Mouse (Mus musculus) hindbrain, embryonic 14.5 days (tissue): ENCODE data around the gene Tmem274. TPM values are rescaled to one million over a fixed set of nuclear protein-coding genes. Genes with fewer than 3 reads are reported as not detected.

ENCODE experiments used
- ATAC-seq: fragments of 200-750 bp; cut with Nextera tagmentation; 2 replicates; pipeline ENCODE4 v1.8.0; 2017; ENCODE audit warnings: moderate number of reproducible peaks, mild to moderate bottlenecking, moderate TSS enrichment, moderate library complexity; ENCODE audit not compliant: low FRiP score
- DNase-seq: peaks from one replicate; pipeline ENCODE4 v3.0.0-alpha.2; 2015; ENCODE audit warnings: low spot score
- H3K27ac ChIP-seq: fragments of 300-500 bp; sonication (generic); 2 replicates; pipeline ENCODE4 v1.5.1; 2014; ENCODE audit warnings: mild to moderate bottlenecking, moderate library complexity
- H3K27me3 ChIP-seq: fragments of 300-500 bp; sonication (generic); 2 replicates; pipeline ENCODE4 v1.6.1; 2014; ENCODE audit warnings: mild to moderate bottlenecking, low read length, mixed read lengths; ENCODE audit not compliant: control insufficient read depth, insufficient read depth
- H3K36me3 ChIP-seq: fragments of 300-500 bp; sonication (generic); replicated peaks from 2 replicates; pipeline ENCODE4 v1.6.1; 2014; ENCODE audit not compliant: control insufficient read depth, insufficient read depth
- H3K4me1 ChIP-seq: fragments of 300-500 bp; sonication (generic); replicated peaks from 2 replicates; pipeline ENCODE4 v1.6.1; 2014; ENCODE audit warnings: antibody characterized with exemption, low read length, mixed read lengths; ENCODE audit not compliant: control insufficient read depth, insufficient read depth
- H3K4me2 ChIP-seq: fragments of 300-500 bp; sonication (generic); replicated peaks from 2 replicates; pipeline ENCODE4 v1.6.1; 2014; ENCODE audit warnings: mild to moderate bottlenecking, moderate library complexity
- H3K4me3 ChIP-seq: fragments of 300-500 bp; sonication (generic); replicated peaks from 2 replicates; pipeline ENCODE4 v1.5.1; 2014; ENCODE audit warnings: mild to moderate bottlenecking, low read length
- H3K9ac ChIP-seq: fragments of 300-500 bp; sonication (generic); 2 replicates; pipeline ENCODE4 v1.6.1; 2014
- H3K9me3 ChIP-seq: fragments of 300-500 bp; sonication (generic); 2 replicates; pipeline ENCODE4 v1.6.1; 2016; ENCODE audit warnings: low read length; ENCODE audit not compliant: control insufficient read depth
- WGBS: fragments of 180-500 bp; shearing (Covaris S2); extraction: QIAGEN DNeasy Blood & Tissue Kit; methylation state at CpG from one replicate; pipeline ENCODE4 v1.1.7; 2014; 5-methylcytosine and 5-hydroxymethylcytosine counted together
- polyA plus RNA-seq: library from polyadenylated mRNA; unstranded; fragments of >200 nt; fragmentation: Nextera tagmentation; extraction: Ambion mirVana; gene quantifications from 2 replicates; pipeline ENCODE4 v1.2.1, GENCODE M21; 2014

Tmem274 gene
- polyA plus RNA-seq, 1 experiment from 2014 or later: not detected

DNA sequence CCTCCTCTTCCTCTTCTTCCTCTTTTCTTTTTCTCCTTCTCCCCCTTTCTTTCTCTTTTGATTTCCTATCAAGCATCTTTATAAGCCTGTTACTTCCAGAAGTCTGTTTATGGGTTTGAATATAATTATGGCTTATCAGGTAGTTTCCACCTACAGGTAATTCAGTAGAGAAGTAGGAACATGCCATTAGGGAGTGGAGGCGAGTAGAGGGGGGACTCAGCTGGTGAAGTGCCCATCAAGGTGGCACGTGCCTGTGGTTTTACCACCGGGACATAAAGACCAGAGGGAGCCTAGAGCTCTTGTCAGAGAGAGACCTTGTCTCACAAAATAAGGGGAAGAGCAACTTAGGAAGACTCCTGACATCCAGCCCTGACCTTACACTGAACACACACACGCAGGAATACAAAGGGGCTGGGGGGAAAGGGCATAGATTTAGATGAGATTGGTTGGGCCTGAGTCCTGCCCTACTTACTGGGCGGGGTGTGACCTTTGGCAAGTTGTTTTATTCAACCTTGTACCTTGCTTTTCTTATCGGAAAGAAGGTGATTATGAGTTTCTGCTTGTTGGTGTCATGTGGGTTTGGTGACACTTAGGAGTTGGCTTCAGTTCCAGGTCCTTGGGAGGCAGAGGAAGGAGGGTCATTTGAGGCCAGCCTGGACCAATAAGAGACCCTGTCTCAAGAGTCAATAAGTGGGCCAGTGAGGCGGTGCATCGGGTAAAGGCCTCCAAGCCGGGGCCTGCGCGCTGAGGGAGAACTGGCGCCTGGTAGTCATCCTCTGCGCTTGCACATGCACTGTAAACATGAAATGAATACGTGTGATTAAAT lies 12.4 kb downstream of the Tmem274 start:
- no peak overlapping the region for H3K27ac ChIP-seq
- peaks cover 80% of the 10 kb centered on the region for H3K36me3 ChIP-seq
- H3K4me3 ChIP-seq: no peak overlapping the region
- ATAC-seq: no peak
- no peak overlapping the region for H3K4me2 ChIP-seq
- DNase-seq: no peak
- no peaks in the 10 kb centered on the region for H3K27me3 ChIP-seq
- 97% methylated on average over 14 of the region's 14 CpGs for WGBS
- no peaks in the 10 kb centered on the region for H3K9me3 ChIP-seq
- peaks cover 12% of the 10 kb centered on the region for H3K4me1 ChIP-seq
- no peak overlapping the region for H3K9ac ChIP-seq

DNA sequence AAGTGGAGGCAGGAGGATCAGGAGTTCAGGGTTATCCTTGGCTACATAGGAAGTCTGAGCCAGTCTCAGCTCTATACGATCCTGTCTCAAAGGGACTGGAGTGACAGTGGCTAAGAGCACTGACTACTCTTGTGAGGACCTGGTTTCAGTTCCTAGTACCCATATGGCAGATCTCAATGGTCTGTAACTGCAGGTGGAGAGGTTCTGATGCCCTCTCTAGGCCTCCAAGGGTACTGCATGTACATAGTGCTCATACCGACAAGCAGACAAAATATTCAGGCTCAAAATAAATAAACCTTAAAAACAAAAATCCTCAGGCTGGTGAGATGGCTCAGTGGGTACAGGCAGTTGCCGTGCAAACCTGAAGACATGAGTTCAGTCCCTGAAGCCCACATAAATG lies 14.0 kb downstream of the Tmem274 start:
- no peak for ATAC-seq
- H3K4me1 ChIP-seq: peaks cover 7% of the 10 kb centered on the region
- no peak for DNase-seq
- H3K9ac ChIP-seq: no peak overlapping the region
- no peaks in the 10 kb centered on the region for H3K9me3 ChIP-seq
- WGBS: 98% methylated on average over 3 of the region's 3 CpGs
- no peak overlapping the region for H3K27ac ChIP-seq
- peaks cover 94% of the 10 kb centered on the region for H3K36me3 ChIP-seq
- no peaks in the 10 kb centered on the region for H3K27me3 ChIP-seq
- H3K4me3 ChIP-seq: no peak overlapping the region
- H3K4me2 ChIP-seq: no peak overlapping the region

DNA sequence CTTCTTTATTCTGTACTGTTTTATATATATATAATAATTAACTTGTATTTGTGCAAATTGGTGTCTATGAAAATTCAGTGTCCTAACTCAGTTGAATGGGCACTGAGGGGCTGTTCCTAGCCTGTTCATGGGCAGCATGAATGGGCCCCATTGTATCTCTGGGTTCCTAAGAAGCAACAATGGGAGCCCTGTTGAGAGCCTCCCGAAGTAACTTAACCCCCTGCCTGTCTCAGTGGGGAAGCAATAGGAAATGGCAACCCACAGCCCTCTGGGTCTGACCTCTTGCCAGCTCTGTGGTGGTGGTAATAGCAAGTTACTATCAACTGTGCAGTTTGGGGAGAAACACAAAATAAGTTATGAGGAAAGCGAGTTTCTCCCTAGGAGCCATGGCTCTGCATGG lies 19.4 kb downstream of the Tmem274 start:
- Histone ChIP-seq H3K4me1 (no peaks in the 10 kb centered on the region), H3K27ac (peak overlapping the region; percentile 75), H3K9me3 (no peaks in the 10 kb centered on the region), H3K4me2 (no peak overlapping the region), H3K9ac (no peak overlapping the region), H3K4me3 (no peak overlapping the region), H3K36me3 (peaks cover 83% of the 10 kb centered on the region), H3K27me3 (no peaks in the 10 kb centered on the region)
- WGBS: 5% methylated on average over 2 of the region's 2 CpGs
- DNase-seq: no peak
- ATAC-seq: peak; percentile 62; the same call in 1 of the 2 replicates

DNA sequence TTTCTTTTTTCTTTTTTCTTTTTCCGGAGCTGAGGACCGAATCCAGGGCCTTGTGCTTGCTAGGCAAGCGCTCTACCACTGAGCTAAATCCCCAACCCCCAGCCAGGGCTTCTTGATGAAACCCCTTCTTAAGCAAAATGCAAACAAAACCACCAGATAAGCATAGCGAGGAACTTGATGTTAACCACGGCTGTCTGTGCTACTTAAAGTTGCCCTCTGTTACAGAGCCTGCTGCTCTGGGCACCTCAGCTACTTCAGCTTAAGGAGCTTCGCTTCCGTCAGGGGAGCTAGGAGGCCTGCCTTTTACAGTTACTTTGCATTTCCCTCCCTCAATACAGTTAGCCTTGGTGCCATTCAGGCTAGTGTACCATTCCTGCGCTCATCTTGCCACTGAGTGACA lies 21.7 kb downstream of the Tmem274 start:
- ATAC-seq (no peak), DNase-seq (no peak)
- no peaks in the 10 kb centered on the region for H3K4me1 ChIP-seq
- H3K9ac ChIP-seq: no peak overlapping the region
- H3K36me3 ChIP-seq: peaks cover 70% of the 10 kb centered on the region
- H3K4me3 ChIP-seq: no peak overlapping the region
- H3K4me2 ChIP-seq: no peak overlapping the region
- no peaks in the 10 kb centered on the region for H3K9me3 ChIP-seq
- no peak overlapping the region for H3K27ac ChIP-seq
- H3K27me3 ChIP-seq: no peaks in the 10 kb centered on the region
- WGBS: 90% methylated on average over 8 of the region's 8 CpGs

DNA sequence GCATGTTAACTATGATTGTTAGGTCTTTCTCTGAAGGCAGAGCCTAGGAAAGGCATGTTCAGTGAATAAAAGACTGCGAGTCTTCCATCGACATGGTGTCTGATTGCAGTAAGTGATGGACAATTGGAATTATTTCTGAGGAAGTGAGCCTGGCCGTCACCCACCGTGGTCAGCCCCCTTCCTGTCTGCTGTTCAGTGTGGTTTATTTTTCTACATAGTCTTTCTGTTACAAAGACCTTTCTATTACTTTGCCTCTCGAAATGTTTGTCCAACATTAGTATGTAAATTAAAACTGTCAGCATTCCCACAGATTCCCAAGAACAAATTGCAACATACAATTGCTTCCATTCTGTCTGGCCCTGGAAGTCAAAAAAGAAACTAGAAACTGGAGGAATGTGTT lies 22.6 kb downstream of the Tmem274 start:
- 72% methylated on average over 5 of the region's 5 CpGs for WGBS
- Histone ChIP-seq H3K27me3 (no peaks in the 10 kb centered on the region), H3K4me1 (no peaks in the 10 kb centered on the region), H3K4me2 (no peak overlapping the region), H3K36me3 (peaks cover 61% of the 10 kb centered on the region), H3K9ac (no peak overlapping the region), H3K9me3 (no peaks in the 10 kb centered on the region), H3K4me3 (no peak overlapping the region), H3K27ac (no peak overlapping the region)
- no peak for DNase-seq
- no peak for ATAC-seq

DNA sequence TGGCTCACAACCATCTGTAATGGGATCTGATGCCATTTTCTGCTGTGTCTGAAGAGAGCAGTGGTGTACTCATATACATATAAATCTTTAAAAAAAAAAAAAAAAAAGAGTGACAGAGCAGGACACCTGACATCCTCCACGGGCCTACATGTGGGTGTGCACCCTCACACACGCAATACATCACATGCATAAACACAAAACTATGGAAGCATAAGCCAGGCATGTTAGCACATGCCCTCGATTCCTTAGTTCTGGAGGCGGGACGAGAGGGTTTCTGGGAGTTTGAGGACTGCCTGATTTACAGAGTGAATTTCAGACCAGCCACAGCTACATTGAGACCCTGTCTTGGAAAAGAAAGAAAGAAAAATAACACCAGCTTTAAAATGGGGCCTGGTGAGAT lies 27.2 kb downstream of the Tmem274 start:
- no peaks in the 10 kb centered on the region for H3K4me1 ChIP-seq
- no peak overlapping the region for H3K9ac ChIP-seq
- peaks cover 23% of the 10 kb centered on the region for H3K36me3 ChIP-seq
- H3K4me2 ChIP-seq: no peak overlapping the region
- H3K9me3 ChIP-seq: no peaks in the 10 kb centered on the region
- H3K27me3 ChIP-seq: no peaks in the 10 kb centered on the region
- no peak for ATAC-seq
- 87% methylated on average over 5 of the region's 5 CpGs for WGBS
- 0 out of 2 replicates have a peak overlapping the region, but pooled peaks have one; percentile 20 for H3K27ac ChIP-seq
- DNase-seq: no peak
- H3K4me3 ChIP-seq: no peak overlapping the region

DNA sequence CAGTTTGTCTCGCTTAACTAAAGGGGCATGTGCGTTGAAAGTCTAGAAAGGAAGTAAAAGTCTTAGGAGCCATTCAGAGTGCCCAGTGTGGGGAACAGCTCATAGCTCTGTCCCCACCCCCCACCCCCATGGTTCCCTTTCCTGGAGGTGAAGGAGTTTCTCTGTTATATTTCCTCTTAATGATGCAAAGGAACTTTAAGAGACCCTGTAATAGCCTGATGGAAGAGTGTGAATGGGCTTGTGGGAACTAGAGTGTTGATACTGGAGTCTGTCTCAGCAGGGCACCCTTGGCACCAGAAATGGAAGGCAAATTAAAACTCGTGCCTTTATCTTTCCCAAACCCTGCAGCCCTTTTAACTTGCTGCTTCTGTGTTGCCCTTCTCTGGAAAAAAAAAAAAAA lies 27.7 kb downstream of the Tmem274 start:
- 0 out of 2 replicates have a peak overlapping the region, but pooled peaks have one; percentile 20 for H3K27ac ChIP-seq

DNA sequence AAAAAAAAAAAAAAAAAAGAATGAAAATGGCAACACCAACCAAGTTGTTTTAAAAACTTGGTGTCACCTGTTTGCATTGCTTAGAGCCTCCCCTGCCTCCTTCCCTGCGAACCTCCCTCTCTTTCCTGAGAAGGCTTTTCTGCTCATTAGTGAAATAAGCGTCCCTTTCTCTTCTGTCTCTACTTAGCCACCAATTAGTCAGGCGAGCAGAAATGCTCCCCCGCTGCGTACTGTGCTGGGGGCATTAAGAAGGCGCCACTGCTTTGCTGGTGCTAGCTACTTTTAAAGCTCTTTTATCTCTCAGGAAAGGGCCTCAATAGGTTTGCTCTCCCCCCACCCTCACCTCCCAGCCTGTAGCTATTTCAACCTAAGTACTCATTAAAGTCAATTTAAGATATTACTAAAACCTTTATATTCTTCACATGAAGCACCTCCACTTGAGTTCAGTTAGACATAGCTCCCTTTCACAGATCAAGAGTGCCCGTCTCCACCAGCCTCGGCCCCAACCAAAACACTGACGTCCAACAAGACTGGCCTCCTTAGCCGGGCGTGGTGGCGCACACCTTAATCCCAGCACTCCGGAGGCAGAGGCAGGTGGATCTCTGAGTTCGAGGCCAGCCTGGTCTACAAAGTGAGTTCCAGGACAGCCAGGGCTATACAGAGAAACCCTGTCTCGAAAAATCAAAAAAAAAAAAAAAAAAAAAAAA lies 28.2 kb downstream of the Tmem274 start:
- peaks cover 13% of the 10 kb centered on the region for H3K36me3 ChIP-seq
- H3K4me2 ChIP-seq: no peak overlapping the region
- DNase-seq (no peak), ATAC-seq (no peak)
- H3K9ac ChIP-seq: no peak overlapping the region
- no peak overlapping the region for H3K4me3 ChIP-seq
- 62% methylated on average over 14 of the region's 15 CpGs for WGBS
- no peak overlapping the region for H3K27ac ChIP-seq
- H3K27me3 ChIP-seq: no peaks in the 10 kb centered on the region
- H3K4me1 ChIP-seq: no peaks in the 10 kb centered on the region
- no peaks in the 10 kb centered on the region for H3K9me3 ChIP-seq

More for the DNA sequence above, 27.7 kb downstream of the Tmem274 start:
- DNase-seq: no peak
- no peak overlapping the region for H3K9ac ChIP-seq
- no peak for ATAC-seq
- no peak overlapping the region for H3K4me2 ChIP-seq
- no peaks in the 10 kb centered on the region for H3K27me3 ChIP-seq
- WGBS: 33% methylated on average over 3 of the region's 3 CpGs
- no peaks in the 10 kb centered on the region for H3K9me3 ChIP-seq
- H3K4me3 ChIP-seq: no peak overlapping the region
- peaks cover 18% of the 10 kb centered on the region for H3K36me3 ChIP-seq
- no peaks in the 10 kb centered on the region for H3K4me1 ChIP-seq

DNA sequence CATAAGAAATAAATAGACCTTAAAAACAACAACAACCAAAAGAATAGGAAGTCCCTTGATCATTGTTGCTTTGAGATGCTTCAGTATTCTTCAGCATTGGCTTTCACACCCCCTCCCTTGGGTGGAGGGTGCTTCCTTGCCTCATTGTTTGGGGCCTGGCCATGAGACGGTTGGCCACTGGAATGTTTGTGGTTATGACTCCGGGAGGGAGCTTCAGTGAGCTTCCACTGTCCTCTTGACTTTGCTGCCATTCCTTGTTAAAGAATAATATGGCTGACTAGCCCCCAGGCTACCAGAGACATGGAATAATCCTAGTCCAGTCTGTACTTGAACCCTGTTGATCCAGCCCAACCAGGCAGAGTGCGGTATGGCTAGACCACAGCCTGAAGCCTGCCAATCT lies 29.7 kb downstream of the Tmem274 start:
- H3K9me3 ChIP-seq: no peaks in the 10 kb centered on the region
- H3K4me2 ChIP-seq: no peak overlapping the region
- H3K9ac ChIP-seq: no peak overlapping the region
- DNase-seq: no peak
- ATAC-seq: no peak
- H3K36me3 ChIP-seq: peaks cover 8% of the 10 kb centered on the region; the same call in 1 of the 2 replicates
- H3K27ac ChIP-seq: no peak overlapping the region
- H3K4me1 ChIP-seq: no peaks in the 10 kb centered on the region
- 80% methylated on average over 3 of the region's 3 CpGs for WGBS
- no peak overlapping the region for H3K4me3 ChIP-seq
- H3K27me3 ChIP-seq: no peaks in the 10 kb centered on the region
